Mouse (Mus musculus) cortical plate, adult 2 months (tissue): ENCODE data around the gene Mchr1.

Experiments used
- CTCF ChIP-seq: fragments of 200-500 bp; IDR thresholded peaks from 2 replicates; pipeline ENCODE4 v1.5.1; 2011; ENCODE audit warnings: mild to moderate bottlenecking, control low read depth, low read length; ENCODE audit not compliant: insufficient read depth; ENCODE audit errors: extremely low read depth
- POLR2A ChIP-seq: fragments of 200-500 bp; IDR thresholded peaks from 2 replicates; pipeline ENCODE4 v1.6.1; 2011; ENCODE audit warnings: mild to moderate bottlenecking, low read length, control low read depth; ENCODE audit not compliant: insufficient read depth; ENCODE audit errors: extremely low read depth

DNA sequence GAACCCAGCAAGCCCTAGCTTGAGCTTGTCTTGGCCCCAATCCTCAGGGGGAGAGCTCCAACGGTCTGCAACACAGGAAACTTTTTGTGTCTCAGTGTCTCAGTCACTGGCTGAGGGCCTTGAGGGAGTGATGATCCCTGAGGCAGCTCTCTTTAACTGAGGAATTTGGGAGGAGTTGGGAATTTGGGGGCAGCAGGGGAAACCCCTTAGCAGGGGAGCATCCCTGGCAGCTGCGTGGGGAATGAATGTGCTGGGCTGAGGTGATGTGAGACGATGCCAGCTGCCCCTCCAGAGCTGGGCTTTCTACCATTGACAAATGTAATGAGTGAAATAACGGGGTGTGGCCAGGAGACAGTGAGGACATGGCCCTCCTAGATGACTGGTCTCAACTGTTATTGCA is 39.9 kb upstream of the Mchr1 start:
- no peak for TF ChIP-seq POLR2A
- TF ChIP-seq CTCF: no peak
